Mouse (Mus musculus): ENCODE results near the gene Adgrl1.

The Adgrl1 gene

GRCm38 (mm10) chr8:83899363-83900252 lies at the start of gene Adgrl1:
Gene Adgrl1, plus strand, starts transcription at chr8:83900105.
- DNase-seq (ENCODE audit: low spot score in 2 of 2) = peak; percentile 85 to 86

- DNase-seq (ENCODE audit: low spot score in 2 of 2) = no peak
These were observed 47.6 kb upstream of the Adgrl1 start for GRCm38 (mm10) chr8:83852329-83852728.

- DNase-seq (ENCODE audit: low spot score in 2 of 2) = no peak
These were observed 46.4 kb upstream of the Adgrl1 start for GRCm38 (mm10) chr8:83853323-83854050.

- no peak for DNase-seq (ENCODE audit: low spot score in 2 of 2)
These were observed 43.3 kb upstream of the Adgrl1 start for GRCm38 (mm10) chr8:83856486-83857065.

GRCm38 (mm10) chr8:83862439-83863268 lies 37.3 kb upstream of the Adgrl1 start:
- no peak for DNase-seq (ENCODE audit: low spot score in 2 of 2)

- peak; percentile 48 to 59 for DNase-seq (ENCODE audit: low spot score in 2 of 2)
These were observed 24.8 kb upstream of the Adgrl1 start for GRCm38 (mm10) chr8:83874881-83875655.

GRCm38 (mm10) chr8:83875656-83876040 lies 24.3 kb upstream of the Adgrl1 start:
- DNase-seq (ENCODE audit: low spot score in 2 of 2) = peak in 1 of 2 experiments; percentile 10

- no peak for DNase-seq (ENCODE audit: low spot score in 2 of 2)
These were observed 23.6 kb upstream of the Adgrl1 start for GRCm38 (mm10) chr8:83876080-83876837.

- no peak for DNase-seq (ENCODE audit: low spot score in 2 of 2)
These were observed 23.1 kb upstream of the Adgrl1 start for GRCm38 (mm10) chr8:83876838-83877223.

GRCm38 (mm10) chr8:83888409-83888808 lies 11.5 kb upstream of the Adgrl1 start:
- no peak for DNase-seq (ENCODE audit: low spot score in 2 of 2)

GRCm38 (mm10) chr8:83892061-83892460 lies 7.8 kb upstream of the Adgrl1 start:
- DNase-seq (ENCODE audit: low spot score in 2 of 2) = no peak

- DNase-seq (ENCODE audit: low spot score in 2 of 2) = peak in 1 of 2 experiments; percentile 53
These were observed 6.0 kb upstream of the Adgrl1 start for GRCm38 (mm10) chr8:83893915-83894314.

- DNase-seq (ENCODE audit: low spot score in 2 of 2) = no peak
These were observed 4.0 kb upstream of the Adgrl1 start for GRCm38 (mm10) chr8:83895894-83896293.

GRCm38 (mm10) chr8:83896461-83896860 lies 3.4 kb upstream of the Adgrl1 start:
- no peak for DNase-seq (ENCODE audit: low spot score in 2 of 2)

GRCm38 (mm10) chr8:83897211-83897610 lies 2.7 kb upstream of the Adgrl1 start:
- no peak for DNase-seq (ENCODE audit: low spot score in 2 of 2)

GRCm38 (mm10) chr8:83898456-83898855 lies 1.4 kb upstream of the Adgrl1 start:
- DNase-seq (ENCODE audit: low spot score in 2 of 2) = no peak

- DNase-seq (ENCODE audit: low spot score in 2 of 2) = peak; percentile 42 to 52
These were observed 931 bp upstream of the Adgrl1 start for GRCm38 (mm10) chr8:83898985-83899362.

GRCm38 (mm10) chr8:83900266-83900956 lies 506 bp downstream of the Adgrl1 start:
- no peak for DNase-seq (ENCODE audit: low spot score in 2 of 2)

- DNase-seq (ENCODE audit: low spot score in 2 of 2) = no peak
These were observed 1.0 kb downstream of the Adgrl1 start for GRCm38 (mm10) chr8:83900957-83901270.

Measured in heart, adult 9 months (tissue).